Mouse (Mus musculus): ENCODE data around the gene Tfb2m.

Tfb2m gene

GRCm38 (mm10) chr1:179559446-179560194 is 13.6 kb upstream of the Tfb2m start:
- no peak for DNase-seq (ENCODE audit: extremely low spot score, low read depth, low spot score)

GRCm38 (mm10) chr1:179556921-179557320 is 10.9 kb upstream of the Tfb2m start:
- no peak for DNase-seq (ENCODE audit: extremely low spot score, low read depth, low spot score)

GRCm38 (mm10) chr1:179553949-179554347 is 7.9 kb upstream of the Tfb2m start:
- no peak for DNase-seq (ENCODE audit: extremely low spot score, low read depth, low spot score)

GRCm38 (mm10) chr1:179553197-179553948 is 7.3 kb upstream of the Tfb2m start:
- DNase-seq (ENCODE audit: extremely low spot score, low read depth, low spot score) = no peak

GRCm38 (mm10) chr1:179552751-179553150 is 6.7 kb upstream of the Tfb2m start:
- no peak for DNase-seq (ENCODE audit: extremely low spot score, low read depth, low spot score)

GRCm38 (mm10) chr1:179551921-179552320 is 5.9 kb upstream of the Tfb2m start:
- DNase-seq (ENCODE audit: extremely low spot score, low read depth, low spot score) = no peak

- DNase-seq (ENCODE audit: extremely low spot score, low read depth, low spot score) = no peak
These were observed 5.3 kb upstream of the Tfb2m start for GRCm38 (mm10) chr1:179551336-179551735.

- no peak for DNase-seq (ENCODE audit: extremely low spot score, low read depth, low spot score)
These were observed 3.1 kb upstream of the Tfb2m start for GRCm38 (mm10) chr1:179548996-179549752.

GRCm38 (mm10) chr1:179548220-179548619 is 2.2 kb upstream of the Tfb2m start:
- DNase-seq (ENCODE audit: extremely low spot score, low read depth, low spot score) = no peak

- no peak for DNase-seq (ENCODE audit: extremely low spot score, low read depth, low spot score)
These were observed 1.1 kb upstream of the Tfb2m start for GRCm38 (mm10) chr1:179547176-179547575.

GRCm38 (mm10) chr1:179546551-179546917 is 467 bp upstream of the Tfb2m start:
- no peak for DNase-seq (ENCODE audit: extremely low spot score, low read depth, low spot score)

- DNase-seq (ENCODE audit: extremely low spot score, low read depth, low spot score) = no peak
These were observed 4.6 kb downstream of the Tfb2m start for GRCm38 (mm10) chr1:179541502-179541901.

- no peak for DNase-seq (ENCODE audit: extremely low spot score, low read depth, low spot score)
These were observed 6.2 kb downstream of the Tfb2m start for GRCm38 (mm10) chr1:179539887-179540286.

- DNase-seq (ENCODE audit: extremely low spot score, low read depth, low spot score) = no peak
These were observed 7.0 kb downstream of the Tfb2m start for GRCm38 (mm10) chr1:179539054-179539453.

GRCm38 (mm10) chr1:179519901-179520300 is 26.2 kb downstream of the Tfb2m start:
- DNase-seq (ENCODE audit: extremely low spot score, low read depth, low spot score) = no peak

- peak; percentile 61 for DNase-seq (ENCODE audit: extremely low spot score, low read depth, low spot score)
These were observed 28.2 kb downstream of the Tfb2m start, which contains the start of gene Smyd3 for GRCm38 (mm10) chr1:179517713-179518465. Gene Smyd3 (minus strand): TSS chr1:179518041.

GRCm38 (mm10) chr1:179516941-179517712 is 28.9 kb downstream of the Tfb2m start:
- no peak for DNase-seq (ENCODE audit: extremely low spot score, low read depth, low spot score)

GRCm38 (mm10) chr1:179511895-179512294 is 34.2 kb downstream of the Tfb2m start:
- DNase-seq (ENCODE audit: extremely low spot score, low read depth, low spot score) = no peak

- no peak for DNase-seq (ENCODE audit: extremely low spot score, low read depth, low spot score)
These were observed 35.3 kb downstream of the Tfb2m start for GRCm38 (mm10) chr1:179510546-179511340.
